Mouse (Mus musculus) embryonic fibroblast, embryonic 13.5 days (primary cell): ENCODE data around the gene Slc3a1.

Experiments used
- CTCF ChIP-seq: IDR thresholded peaks from 2 replicates; pipeline ENCODE4 v1.5.1; 2011; ENCODE audit warnings: mild to moderate bottlenecking, control low read depth, low read length, moderate library complexity, borderline replicate concordance; ENCODE audit not compliant: insufficient read depth
- POLR2A ChIP-seq: IDR thresholded peaks from 2 replicates; pipeline ENCODE4 v1.6.1; 2011; ENCODE audit warnings: low read depth, mild to moderate bottlenecking, control low read depth, low read length, moderate library complexity

- no peak for TF ChIP-seq CTCF
- TF ChIP-seq POLR2A: no peak
These were observed at the start of gene Slc3a1 for GRCm38 (mm10) chr17:85028093-85028739.
